Mouse (Mus musculus) hindbrain, postnatal 0 days (tissue): Measurements from ENCODE around the gene Gpatch2l. TPM values are rescaled to one million over a fixed set of nuclear protein-coding genes. Genes with fewer than 3 reads are reported as not detected.

Experiments used
- ATAC-seq: fragments of 200-750 bp; cut with Nextera tagmentation; 2 replicates; pipeline ENCODE4 v1.8.0; 2017; ENCODE audit warnings: mild to moderate bottlenecking, moderate TSS enrichment, moderate library complexity
- DNase-seq: peaks from one replicate; pipeline ENCODE4 v3.0.0-alpha.2; 2015; ENCODE audit warnings: low spot score
- H3K27ac ChIP-seq: fragments of 300-500 bp; sonication (generic); 2 replicates; pipeline ENCODE4 v1.5.1; 2014; ENCODE audit warnings: mild to moderate bottlenecking
- H3K27me3 ChIP-seq: fragments of 300-500 bp; sonication (generic); 2 replicates; pipeline ENCODE4 v1.6.1; 2014; ENCODE audit warnings: low read length, mixed read lengths; ENCODE audit not compliant: insufficient read depth
- H3K36me3 ChIP-seq: fragments of 300-500 bp; sonication (generic); 2 replicates; pipeline ENCODE4 v1.6.1; 2014; ENCODE audit warnings: low read length, mixed read lengths; ENCODE audit not compliant: insufficient read depth
- H3K4me1 ChIP-seq: fragments of 300-500 bp; sonication (generic); 2 replicates; pipeline ENCODE4 v1.6.1; 2014; ENCODE audit warnings: antibody characterized with exemption, low read length, mixed read lengths; ENCODE audit not compliant: insufficient read depth
- H3K4me2 ChIP-seq: fragments of 300-500 bp; sonication (generic); 2 replicates; pipeline ENCODE4 v1.6.1; 2014; ENCODE audit warnings: low read depth, mild to moderate bottlenecking, low read length, moderate library complexity, mixed read lengths
- H3K4me3 ChIP-seq: fragments of 300-500 bp; sonication (generic); 2 replicates; pipeline ENCODE4 v1.5.1; 2014; ENCODE audit warnings: low read length
- H3K9ac ChIP-seq: fragments of 300-500 bp; sonication (generic); replicated peaks from 2 replicates; pipeline ENCODE4 v1.6.1; 2014; ENCODE audit warnings: mild to moderate bottlenecking, low read length, moderate library complexity, mixed read lengths
- H3K9me3 ChIP-seq: fragments of 300-500 bp; sonication (generic); 2 replicates; pipeline ENCODE4 v1.6.1; 2016; ENCODE audit warnings: low read length, mixed read lengths
- CTCF ChIP-seq: IDR thresholded peaks from 2 replicates; pipeline ENCODE4 v1.5.1; 2016; ENCODE audit warnings: antibody characterized with exemption, control low read depth, low read depth
- WGBS: fragments of 180-500 bp; shearing (Covaris S2); extraction: QIAGEN DNeasy Blood & Tissue Kit; methylation state at CpG from one replicate; pipeline ENCODE4 v1.1.7; 2014; 5-methylcytosine and 5-hydroxymethylcytosine counted together
- polyA plus RNA-seq: library from polyadenylated mRNA; unstranded; fragments of >200 nt; fragmentation: Nextera tagmentation; extraction: Ambion mirVana; gene quantifications from 2 replicates; pipeline ENCODE4 v1.2.1, GENCODE M21; 2015
- total RNA-seq: library from RNA; depleted of rRNA; stranded (reverse); fragments of >200 nt; gene quantifications from 2 replicates; pipeline ENCODE4 v1.2.3, GENCODE M21; 2014; rRNA removed

The Gpatch2l gene
- total RNA-seq (28.4 and 38.0 TPM in 2 replicates), polyA plus RNA-seq (19.8 and 21.5 TPM in 2 replicates)

GRCm38 (mm10) chr12:86241604-86242536 lies at the start of gene Gpatch2l:
TSS of gene Gpatch2l (plus strand) at chr12:86241858.
- WGBS = under 1% methylated on average over 58 of the region's 58 CpGs
- peaks cover 7% of the 10 kb centered on the region for H3K36me3 ChIP-seq
- peak; percentile 100 for ATAC-seq
- H3K4me2 ChIP-seq = peak within 1 kb of the TSS; percentile 77
- peak; percentile 4; the same call in 1 of the 2 replicates for TF ChIP-seq CTCF
- peaks cover 3% of the 10 kb centered on the region; the same call in 1 of the 2 replicates for H3K4me1 ChIP-seq
- peak within 1 kb of the TSS; percentile 79 for H3K27ac ChIP-seq
- no peaks in the 10 kb centered on the region for H3K27me3 ChIP-seq
- no peaks in the 10 kb centered on the region for H3K9me3 ChIP-seq
- H3K9ac ChIP-seq = peak within 1 kb of the TSS; percentile 71
- H3K4me3 ChIP-seq = peak within 1 kb of the TSS; percentile 65
- peak; percentile 97 for DNase-seq

- H3K27ac ChIP-seq = no peak overlapping the region
- no peak for TF ChIP-seq CTCF
- H3K4me3 ChIP-seq = no peak overlapping the region
- H3K4me1 ChIP-seq = peaks cover 7% of the 10 kb centered on the region; the same call in 1 of the 2 replicates
- DNase-seq (peak; percentile 60), ATAC-seq (peak; percentile 47; the same call in 1 of the 2 replicates)
- whole genome bisulfite sequencing = 28% methylated on average over 15 of the region's 15 CpGs
- H3K4me2 ChIP-seq = peak overlapping the region; percentile 8; the same call in 1 of the 2 replicates
- no peaks in the 10 kb centered on the region for H3K27me3 ChIP-seq
- 0 out of 2 replicates have a peak overlapping the region, but pooled peaks have one; percentile 9 for H3K9ac ChIP-seq
- H3K36me3 ChIP-seq = no peaks in the 10 kb centered on the region
- no peaks in the 10 kb centered on the region for H3K9me3 ChIP-seq
Observed at GRCm38 (mm10) chr12:86192036-86192449, 49.6 kb upstream of the Gpatch2l start.

- Histone ChIP-seq H3K4me2 (no peak overlapping the region), H3K36me3 (no peaks in the 10 kb centered on the region), H3K27ac (no peak overlapping the region), H3K9me3 (no peaks in the 10 kb centered on the region), H3K9ac (no peak overlapping the region), H3K4me1 (0 out of 2 replicates have a peak, but pooled peaks cover 4% of the 10 kb centered on the region), H3K27me3 (no peaks in the 10 kb centered on the region), H3K4me3 (no peak overlapping the region)
- no peak for ATAC-seq
- no peak for TF ChIP-seq CTCF
- no peak for DNase-seq
- 96% methylated on average over 7 of the region's 7 CpGs for WGBS
Observed at GRCm38 (mm10) chr12:86196944-86197343, 44.7 kb upstream of the Gpatch2l start.

GRCm38 (mm10) chr12:86203443-86204057 lies 38.1 kb upstream of the Gpatch2l start:
- WGBS = 62% methylated on average over 8 of the region's 8 CpGs
- Histone ChIP-seq H3K27me3 (no peaks in the 10 kb centered on the region), H3K4me2 (no peak overlapping the region), H3K27ac (no peak overlapping the region), H3K4me1 (no peaks in the 10 kb centered on the region), H3K9me3 (no peaks in the 10 kb centered on the region), H3K4me3 (no peak overlapping the region), H3K36me3 (no peaks in the 10 kb centered on the region), H3K9ac (no peak overlapping the region)
- ATAC-seq = no peak
- TF ChIP-seq CTCF = no peak
- no peak for DNase-seq

- DNase-seq (peak; percentile 18), ATAC-seq (peak; percentile 38; the same call in 1 of the 2 replicates)
- H3K4me3 ChIP-seq = no peak overlapping the region; the same call in 1 of the 2 replicates
- peak overlapping the region; percentile 48 for H3K4me2 ChIP-seq
- H3K27me3 ChIP-seq = peaks cover 24% of the 10 kb centered on the region
- WGBS = 1% methylated on average over 19 of the region's 19 CpGs
- no peaks in the 10 kb centered on the region for H3K4me1 ChIP-seq
- H3K9me3 ChIP-seq = no peaks in the 10 kb centered on the region
- no peak overlapping the region for H3K9ac ChIP-seq
- no peaks in the 10 kb centered on the region for H3K36me3 ChIP-seq
- H3K27ac ChIP-seq = no peak overlapping the region
- TF ChIP-seq CTCF = no peak
Observed at GRCm38 (mm10) chr12:86211099-86211520, 30.5 kb upstream of the Gpatch2l start.

GRCm38 (mm10) chr12:86212693-86213470 lies 28.8 kb upstream of the Gpatch2l start:
- WGBS = 37% methylated on average over 15 of the region's 15 CpGs
- H3K9ac ChIP-seq = no peak overlapping the region
- peaks cover 24% of the 10 kb centered on the region for H3K27me3 ChIP-seq
- no peak for ATAC-seq
- TF ChIP-seq CTCF = no peak
- no peak overlapping the region for H3K4me2 ChIP-seq
- no peak overlapping the region for H3K27ac ChIP-seq
- peak; percentile 56 for DNase-seq
- no peaks in the 10 kb centered on the region for H3K9me3 ChIP-seq
- peaks cover 4% of the 10 kb centered on the region; the same call in 1 of the 2 replicates for H3K4me1 ChIP-seq
- H3K36me3 ChIP-seq = no peaks in the 10 kb centered on the region
- no peak overlapping the region for H3K4me3 ChIP-seq
